Mouse (Mus musculus): ENCODE measurements around the gene Kcnma1. TPM values are rescaled to one million over a fixed set of nuclear protein-coding genes. Genes with fewer than 3 reads are reported as not detected.
A peak's percentile ranks its signal among the peaks of the same experiment; 100 is the strongest.

Kcnma1 gene
- polyA plus RNA-seq, 1 experiment from 2014 or later = 2.1 TPM

- no peak for TF ChIP-seq CTCF (IDR thresholded peaks at IDR 0.05; ENCODE audit: low read depth)
- WGBS = 76% methylated on average over 5 of the region's 5 CpGs
- no peak overlapping the region for H3K27ac ChIP-seq
- H3K9ac ChIP-seq (ENCODE audit: low read depth, low read length) = no peak overlapping the region
- no peaks in the 10 kb centered on the region for H3K36me3 ChIP-seq (ENCODE audit: insufficient read depth, low read length)
- H3K4me2 ChIP-seq (ENCODE audit: low read length) = no peak overlapping the region
- no peaks in the 10 kb centered on the region for H3K4me1 ChIP-seq (replicated peaks; ENCODE audit: insufficient read depth, low read length)
- no peak overlapping the region for H3K4me3 ChIP-seq (replicated peaks; ENCODE audit: low read depth, low read length)
- no peaks in the 10 kb centered on the region for H3K27me3 ChIP-seq (ENCODE audit: insufficient read depth, low read length)
- DNase-seq (ENCODE audit: low spot score) = no peak
- ATAC-seq (replicated peaks; ENCODE audit: low FRiP score, low read depth) = no peak
- no peaks in the 10 kb centered on the region for H3K9me3 ChIP-seq (replicated peaks; ENCODE audit: low read length)
Observed at GRCm38 (mm10) chr14:23509792-23510191, 504.5 kb downstream of the Kcnma1 start.

- peak; percentile 74 for ATAC-seq (replicated peaks; ENCODE audit: low FRiP score, low read depth)
Observed at GRCm38 (mm10) chr14:23502236-23502790, 512.0 kb downstream of the Kcnma1 start.

GRCm38 (mm10) chr14:23496801-23497200 is 517.5 kb downstream of the Kcnma1 start:
- H3K4me3 ChIP-seq (replicated peaks; ENCODE audit: low read depth, low read length) = no peak overlapping the region
- no peak overlapping the region for H3K27ac ChIP-seq
- WGBS = 87% methylated on average over 3 of the region's 3 CpGs
- ATAC-seq (replicated peaks; ENCODE audit: low FRiP score, low read depth) = no peak
- TF ChIP-seq CTCF (IDR thresholded peaks at IDR 0.05; ENCODE audit: low read depth) = no peak
- no peaks in the 10 kb centered on the region for H3K9me3 ChIP-seq (replicated peaks; ENCODE audit: low read length)
- no peaks in the 10 kb centered on the region for H3K4me1 ChIP-seq (replicated peaks; ENCODE audit: insufficient read depth, low read length)
- H3K36me3 ChIP-seq (ENCODE audit: insufficient read depth, low read length) = no peaks in the 10 kb centered on the region
- no peak for DNase-seq (ENCODE audit: low spot score)
- H3K9ac ChIP-seq (ENCODE audit: low read depth, low read length) = no peak overlapping the region
- no peaks in the 10 kb centered on the region for H3K27me3 ChIP-seq (ENCODE audit: insufficient read depth, low read length)
- H3K4me2 ChIP-seq (ENCODE audit: low read length) = no peak overlapping the region

More at GRCm38 (mm10) chr14:23502236-23502790, 512.0 kb downstream of the Kcnma1 start:
- peak; percentile 86 for DNase-seq (ENCODE audit: low spot score)
- H3K27me3 ChIP-seq (ENCODE audit: insufficient read depth, low read length) = no peaks in the 10 kb centered on the region
- no peak overlapping the region for H3K9ac ChIP-seq (ENCODE audit: low read depth, low read length)
- no peaks in the 10 kb centered on the region for H3K36me3 ChIP-seq (ENCODE audit: insufficient read depth, low read length)
- no peak for TF ChIP-seq CTCF (IDR thresholded peaks at IDR 0.05; ENCODE audit: low read depth)
- no peak overlapping the region for H3K4me2 ChIP-seq (ENCODE audit: low read length)
- no peak overlapping the region for H3K4me3 ChIP-seq (replicated peaks; ENCODE audit: low read depth, low read length)
- whole genome bisulfite sequencing = 32% methylated on average over 8 of the region's 8 CpGs
- H3K9me3 ChIP-seq (replicated peaks; ENCODE audit: low read length) = no peaks in the 10 kb centered on the region
- 0 out of 2 replicates have a peak, but pooled peaks cover 4% of the 10 kb centered on the region for H3K4me1 ChIP-seq (replicated peaks; ENCODE audit: insufficient read depth, low read length)
- no peak overlapping the region for H3K27ac ChIP-seq

GRCm38 (mm10) chr14:23496236-23496740 is 518.0 kb downstream of the Kcnma1 start:
- no peak overlapping the region for H3K4me3 ChIP-seq (replicated peaks; ENCODE audit: low read depth, low read length)
- ATAC-seq (replicated peaks; ENCODE audit: low FRiP score, low read depth) = no peak
- 66% methylated on average over 4 of the region's 4 CpGs for WGBS

GRCm38 (mm10) chr14:23494496-23494800 is 519.8 kb downstream of the Kcnma1 start:
- Histone ChIP-seq H3K27ac (peak overlapping the region; percentile 27; the same call in 1 of the 2 replicates), H3K4me3 (replicated peaks; ENCODE audit: low read depth, low read length) (no peak overlapping the region), H3K4me1 (replicated peaks; ENCODE audit: insufficient read depth, low read length) (no peaks in the 10 kb centered on the region), H3K9ac (ENCODE audit: low read depth, low read length) (no peak overlapping the region), H3K36me3 (ENCODE audit: insufficient read depth, low read length) (no peaks in the 10 kb centered on the region), H3K4me2 (ENCODE audit: low read length) (no peak overlapping the region), H3K9me3 (replicated peaks; ENCODE audit: low read length) (no peaks in the 10 kb centered on the region), H3K27me3 (ENCODE audit: insufficient read depth, low read length) (no peaks in the 10 kb centered on the region)
- TF ChIP-seq CTCF (IDR thresholded peaks at IDR 0.05; ENCODE audit: low read depth) = no peak
- 71% methylated on average over 3 of the region's 3 CpGs for WGBS
- DNase-seq (ENCODE audit: low spot score) (no peak), ATAC-seq (replicated peaks; ENCODE audit: low FRiP score, low read depth) (no peak)

More at GRCm38 (mm10) chr14:23496236-23496740, 518.0 kb downstream of the Kcnma1 start:
- DNase-seq (ENCODE audit: low spot score) = peak; percentile 50
- Histone ChIP-seq H3K4me1 (replicated peaks; ENCODE audit: insufficient read depth, low read length) (no peaks in the 10 kb centered on the region), H3K9ac (ENCODE audit: low read depth, low read length) (no peak overlapping the region), H3K9me3 (replicated peaks; ENCODE audit: low read length) (no peaks in the 10 kb centered on the region), H3K27ac (no peak overlapping the region), H3K36me3 (ENCODE audit: insufficient read depth, low read length) (no peaks in the 10 kb centered on the region), H3K27me3 (ENCODE audit: insufficient read depth, low read length) (no peaks in the 10 kb centered on the region), H3K4me2 (ENCODE audit: low read length) (no peak overlapping the region)
- no peak for TF ChIP-seq CTCF (IDR thresholded peaks at IDR 0.05; ENCODE audit: low read depth)

GRCm38 (mm10) chr14:23493750-23494495 is 520.4 kb downstream of the Kcnma1 start:
- peak; percentile 76 for DNase-seq (ENCODE audit: low spot score)
- WGBS = 68% methylated on average over 8 of the region's 8 CpGs
- no peak overlapping the region for H3K4me2 ChIP-seq (ENCODE audit: low read length)

More at GRCm38 (mm10) chr14:23493750-23494495, 520.4 kb downstream of the Kcnma1 start:
- Histone ChIP-seq H3K9ac (ENCODE audit: low read depth, low read length) (no peak overlapping the region), H3K4me3 (replicated peaks; ENCODE audit: low read depth, low read length) (no peak overlapping the region), H3K4me1 (replicated peaks; ENCODE audit: insufficient read depth, low read length) (no peaks in the 10 kb centered on the region), H3K36me3 (ENCODE audit: insufficient read depth, low read length) (no peaks in the 10 kb centered on the region), H3K27me3 (ENCODE audit: insufficient read depth, low read length) (no peaks in the 10 kb centered on the region), H3K9me3 (replicated peaks; ENCODE audit: low read length) (no peaks in the 10 kb centered on the region), H3K27ac (peak overlapping the region; percentile 47; the same call in 1 of the 2 replicates)
- 0 out of 2 replicates have a peak, but pooled peaks have one; percentile 43 for ATAC-seq (replicated peaks; ENCODE audit: low FRiP score, low read depth)
- no peak for TF ChIP-seq CTCF (IDR thresholded peaks at IDR 0.05; ENCODE audit: low read depth)
